Mouse (Mus musculus) heart, embryonic 14.5 days (tissue): ENCODE data around the gene Nrsn1. TPM values are rescaled to one million over a fixed set of nuclear protein-coding genes. Genes with fewer than 3 reads are reported as not detected.

Experiments
- ATAC-seq: fragments of 200-750 bp; cut with Nextera tagmentation; 2 replicates; pipeline ENCODE4 v1.8.0; 2017; ENCODE audit warnings: low read depth, moderate TSS enrichment; ENCODE audit not compliant: insufficient number of reproducible peaks, insufficient read depth, low FRiP score
- H3K27ac ChIP-seq, 2 experiments: fragments of 200-500 bp in 1 of 2; fragments of 300-500 bp in 1 of 2; sonication (generic) in 1 of 2; replicated peaks in 1 of 2; 2 replicates each; pipeline ENCODE4 v1.5.1; 2012 to 2014; ENCODE audit warnings: low read depth in 2 of 2, low read length in 2 of 2, control low read depth in 1 of 2, mild to moderate bottlenecking in 1 of 2, mixed read lengths in 1 of 2; ENCODE audit not compliant: control insufficient read depth in 1 of 2, insufficient read depth in 1 of 2
- H3K27me3 ChIP-seq: fragments of 300-500 bp; sonication (generic); 2 replicates; pipeline ENCODE4 v1.6.1; 2014; ENCODE audit warnings: mild to moderate bottlenecking, low read length, control low read depth; ENCODE audit not compliant: control insufficient read depth, insufficient read depth
- H3K36me3 ChIP-seq: fragments of 300-500 bp; sonication (generic); 2 replicates; pipeline ENCODE4 v1.6.1; 2014; ENCODE audit warnings: mild to moderate bottlenecking, control low read depth, low read length, mixed read lengths; ENCODE audit not compliant: control insufficient read depth, insufficient read depth
- H3K4me1 ChIP-seq, 2 experiments: fragments of 200-500 bp in 1 of 2; fragments of 300-500 bp in 1 of 2; sonication (generic) in 1 of 2; 2 replicates each; pipeline ENCODE4 v1.6.1; 2012 to 2014; ENCODE audit warnings: low read length in 2 of 2, control low read depth in 1 of 2, mixed read lengths in 1 of 2; ENCODE audit not compliant: control insufficient read depth in 2 of 2, insufficient read depth in 2 of 2
- H3K4me2 ChIP-seq: fragments of 300-500 bp; sonication (generic); 2 replicates; pipeline ENCODE4 v1.6.1; 2014; ENCODE audit warnings: mild to moderate bottlenecking, low read length
- H3K4me3 ChIP-seq, 2 experiments: fragments of 200-500 bp in 1 of 2; fragments of 300-500 bp in 1 of 2; sonication (generic) in 1 of 2; 2 replicates each; pipeline ENCODE4 v1.5.1; 2012 to 2014; ENCODE audit warnings: low read length in 2 of 2, mild to moderate bottlenecking in 2 of 2, control low read depth in 1 of 2, low read depth in 1 of 2, moderate library complexity in 1 of 2; ENCODE audit not compliant: control insufficient read depth in 1 of 2, insufficient read depth in 1 of 2
- H3K9ac ChIP-seq: fragments of 300-500 bp; sonication (generic); 2 replicates; pipeline ENCODE4 v1.6.1; 2014; ENCODE audit warnings: mild to moderate bottlenecking, low read length
- H3K9me3 ChIP-seq: fragments of 300-500 bp; sonication (generic); 2 replicates; pipeline ENCODE4 v1.6.1; 2016; ENCODE audit warnings: low read length, control low read depth; ENCODE audit not compliant: control insufficient read depth
- WGBS: fragments of 180-500 bp; shearing (Covaris S2); extraction: QIAGEN DNeasy Blood & Tissue Kit; methylation state at CpG from one replicate; pipeline ENCODE4 v1.1.7; 2014; 5-methylcytosine and 5-hydroxymethylcytosine counted together
- polyA plus RNA-seq: library from polyadenylated mRNA; unstranded; fragments of >200 nt; fragmentation: Nextera tagmentation; extraction: Ambion mirVana; gene quantifications from 2 replicates; pipeline ENCODE4 v1.2.1, GENCODE M21; 2014

The Nrsn1 gene
- polyA plus RNA-seq, 1 experiment from 2014 or later: 1.1 TPM

- no peak for ATAC-seq
- H3K4me1 ChIP-seq: no peaks in the 10 kb centered on the region
- no peak overlapping the region for H3K4me2 ChIP-seq
- 81% methylated on average over 5 of the region's 5 CpGs for WGBS
- no peak overlapping the region for H3K27ac ChIP-seq
- no peak overlapping the region for H3K9ac ChIP-seq
- no peaks in the 10 kb centered on the region for H3K27me3 ChIP-seq
- no peak overlapping the region for H3K4me3 ChIP-seq
- no peaks in the 10 kb centered on the region for H3K36me3 ChIP-seq
- H3K9me3 ChIP-seq: no peaks in the 10 kb centered on the region
Measured at GRCm38 (mm10) chr13:25206950-25207349, 63.4 kb downstream of the Nrsn1 start.

Other genes starting within 250 kb of the Nrsn1 start
- 0.50 and 0.77 TPM in 2 replicates for gene Dcdc2a, start 214.5 kb downstream of the Nrsn1 start, polyA plus RNA-seq